Mouse (Mus musculus) forebrain, embryonic 15.5 days (tissue): ENCODE measurements around the gene Gm8206. TPM values are rescaled to one million over a fixed set of nuclear protein-coding genes. Genes with fewer than 3 reads are reported as not detected.
"Not testable (repeated sequence)": the region's sequence is repeated elsewhere in the genome, so short reads cannot be mapped to it uniquely, and the experiment has no call there.

Experiments
- ATAC-seq: fragments of 200-750 bp; cut with Nextera tagmentation; replicated peaks from 2 replicates; pipeline ENCODE4 v1.8.0; 2017; ENCODE audit warnings: mild to moderate bottlenecking, moderate TSS enrichment, moderate library complexity
- H3K27ac ChIP-seq: fragments of 300-500 bp; sonication (generic); replicated peaks from 2 replicates; pipeline ENCODE4 v1.5.1; 2015; ENCODE audit warnings: mild to moderate bottlenecking, inconsistent platforms
- H3K27me3 ChIP-seq: fragments of 300-500 bp; sonication (generic); 2 replicates; pipeline ENCODE4 v1.6.1; 2015; ENCODE audit warnings: inconsistent platforms
- H3K36me3 ChIP-seq: fragments of 300-500 bp; sonication (generic); 2 replicates; pipeline ENCODE4 v1.6.1; 2015; ENCODE audit warnings: mild to moderate bottlenecking, inconsistent platforms
- H3K4me1 ChIP-seq: fragments of 300-500 bp; sonication (generic); 2 replicates; pipeline ENCODE4 v1.6.1; 2015; ENCODE audit warnings: inconsistent platforms
- H3K4me2 ChIP-seq: fragments of 300-500 bp; sonication (generic); replicated peaks from 2 replicates; pipeline ENCODE4 v1.6.1; 2015; ENCODE audit warnings: mild to moderate bottlenecking, inconsistent platforms
- H3K4me3 ChIP-seq: fragments of 300-500 bp; sonication (generic); 2 replicates; pipeline ENCODE4 v1.5.1; 2015; ENCODE audit warnings: mild to moderate bottlenecking, inconsistent platforms
- H3K9ac ChIP-seq: fragments of 300-500 bp; sonication (generic); replicated peaks from 2 replicates; pipeline ENCODE4 v1.6.1; 2015; ENCODE audit warnings: mild to moderate bottlenecking, inconsistent platforms
- H3K9me3 ChIP-seq: fragments of 300-500 bp; sonication (generic); 2 replicates; pipeline ENCODE4 v1.6.1; 2016; ENCODE audit warnings: inconsistent platforms
- WGBS: fragments of 180-500 bp; shearing (Covaris S2); methylation state at CpG from one replicate; pipeline ENCODE4 v1.1.7; 2015; ENCODE audit warnings: mixed read lengths; 5-methylcytosine and 5-hydroxymethylcytosine counted together
- polyA plus RNA-seq: library from polyadenylated mRNA; unstranded; fragments of >200 nt; fragmentation: Nextera tagmentation; extraction: Ambion mirVana; gene quantifications from 2 replicates; pipeline ENCODE4 v1.2.1, GENCODE M21; 2015

Gm8206 gene
- 2.9 and 3.7 TPM in 2 replicates for polyA plus RNA-seq

GRCm38 (mm10) chr14:6093842-6094241, at the start of gene Gm8206:
Gene Gm8206 (minus strand): TSS chr14:6093942.
- not testable (repeated sequence) for ATAC-seq, H3K4me3 ChIP-seq, H3K27ac ChIP-seq, H3K9ac ChIP-seq, H3K4me2 ChIP-seq, H3K27me3 ChIP-seq, H3K9me3 ChIP-seq, H3K4me1 ChIP-seq, H3K36me3 ChIP-seq
- 91% methylated on average over 2 of the region's 3 CpGs for WGBS

- H3K4me3 ChIP-seq, H3K36me3 ChIP-seq, H3K27ac ChIP-seq, H3K27me3 ChIP-seq, H3K9ac ChIP-seq, H3K9me3 ChIP-seq, ATAC-seq, H3K4me1 ChIP-seq, H3K4me2 ChIP-seq: not testable (repeated sequence)
- WGBS, result no CpG with 5 or more reads among the region's 1 CpGs
Observed at GRCm38 (mm10) chr14:6125707-6126106, 32.0 kb upstream of the Gm8206 start, which contains the start of gene Gm3476. Gene Gm3476 (minus strand): TSS chr14:6125807.

- not testable (repeated sequence) for H3K9me3 ChIP-seq, H3K27me3 ChIP-seq, H3K4me1 ChIP-seq, H3K27ac ChIP-seq, H3K36me3 ChIP-seq
- H3K4me3 ChIP-seq, result peak within 1 kb of the TSS; percentile 46
- H3K9ac ChIP-seq, result peak within 1 kb of the TSS; percentile 36
- peak within 1 kb of the TSS; percentile 45 for H3K4me2 ChIP-seq
- ATAC-seq, result peak; percentile 91
- WGBS, result under 1% methylated on average over 42 of the region's 51 CpGs
Observed at GRCm38 (mm10) chr14:6108272-6108925, 14.7 kb upstream of the Gm8206 start, which contains the start of gene Gm3468. Gene Gm3468 (minus strand): TSS chr14:6108665.

GRCm38 (mm10) chr14:6107500-6107899, 13.8 kb upstream of the Gm8206 start:
- H3K9ac ChIP-seq, H3K36me3 ChIP-seq, ATAC-seq, H3K27me3 ChIP-seq, H3K4me1 ChIP-seq, H3K27ac ChIP-seq, H3K9me3 ChIP-seq: not testable (repeated sequence)
- Histone ChIP-seq H3K4me2 (peak overlapping the region; percentile 45), H3K4me3 (peak overlapping the region; percentile 46)
- WGBS, result 5% methylated on average over 9 of the region's 9 CpGs

GRCm38 (mm10) chr14:6058167-6058566, 35.6 kb downstream of the Gm8206 start, which contains the start of gene Gm6337:
Gene Gm6337 (minus strand): TSS chr14:6058267.
- H3K9me3 ChIP-seq, H3K4me3 ChIP-seq, H3K4me2 ChIP-seq, H3K4me1 ChIP-seq, H3K27ac ChIP-seq, H3K9ac ChIP-seq, H3K36me3 ChIP-seq, H3K27me3 ChIP-seq, ATAC-seq: not testable (repeated sequence)
- 81% methylated on average over 4 of the region's 4 CpGs for WGBS

- H3K36me3 ChIP-seq, H3K9me3 ChIP-seq, H3K4me3 ChIP-seq, H3K4me2 ChIP-seq, H3K9ac ChIP-seq, H3K27ac ChIP-seq, H3K27me3 ChIP-seq, H3K4me1 ChIP-seq, ATAC-seq: not testable (repeated sequence)
- whole genome bisulfite sequencing, result 81% methylated on average over 7 of the region's 7 CpGs
Observed at GRCm38 (mm10) chr14:5987136-5987535, 106.6 kb downstream of the Gm8206 start.

GRCm38 (mm10) chr14:5979037-5979436, 114.7 kb downstream of the Gm8206 start, which contains the start of gene Gm3453:
Gene Gm3453 (minus strand): TSS chr14:5979137.
- ATAC-seq, H3K27ac ChIP-seq, H3K4me3 ChIP-seq, H3K27me3 ChIP-seq, H3K9ac ChIP-seq, H3K36me3 ChIP-seq, H3K4me2 ChIP-seq, H3K4me1 ChIP-seq, H3K9me3 ChIP-seq: not testable (repeated sequence)
- WGBS, result 64% methylated on average over 2 of the region's 2 CpGs

Other genes starting within 250 kb of the Gm8206 start
- 0.27 and 0.43 TPM in 2 replicates for gene Gm8237, start 213.6 kb downstream of the Gm8206 start, polyA plus RNA-seq
- gene Gm3248, start 132.2 kb downstream of the Gm8206 start, polyA plus RNA-seq, result 1.4 and 1.6 TPM in 2 replicates
- gene Gm3453, start 114.8 kb downstream of the Gm8206 start, polyA plus RNA-seq, result not detected in 2 replicates
- not detected in 2 replicates for gene Gm6337, start 35.7 kb downstream of the Gm8206 start, polyA plus RNA-seq
- gene Gm3468, start 14.7 kb upstream of the Gm8206 start, polyA plus RNA-seq, result 2.4 and 2.9 TPM in 2 replicates
- gene Gm3476, start 31.9 kb upstream of the Gm8206 start, polyA plus RNA-seq, result not detected in 2 replicates
- not detected in 2 replicates for gene Gm21560, start 125.3 kb upstream of the Gm8206 start, polyA plus RNA-seq
- gene Gm3411, start 193.3 kb upstream of the Gm8206 start, polyA plus RNA-seq, result 5.4 and 5.5 TPM in 2 replicates
- gene Gm21103, start 210.9 kb upstream of the Gm8206 start, polyA plus RNA-seq, result not detected in 2 replicates
- gene Gm3618, start 249.7 kb upstream of the Gm8206 start, polyA plus RNA-seq, result not detected in 2 replicates